Mouse (Mus musculus): Measurements from ENCODE around the gene Gpat3. TPM values are rescaled to one million over a fixed set of nuclear protein-coding genes. Genes with fewer than 3 reads are reported as not detected.

The Gpat3 gene
- 11.5 TPM for polyA plus RNA-seq (2014; fragmentation: Illumina TruSeq; extraction: RNeasy Lipid Tissue Mini Kit (QIAGEN cat#74804); ENCODE audit: low read depth, low replicate concordance)

GRCm38 (mm10) chr5:100845485-100845847, at the start of gene Gpat3:
Gene Gpat3, plus strand, starts transcription at chr5:100845713.

GRCm38 (mm10) chr5:100798165-100798860, 47.2 kb upstream of the Gpat3 start, which contains the start of the genes Helq and Mrps18c:
Gene Helq, minus strand, starts transcription at chr5:100798598.
Gene Mrps18c, plus strand, starts transcription at chr5:100798627.

GRCm38 (mm10) chr5:100820483-100821184, 24.9 kb upstream of the Gpat3 start, which contains the start of gene Abraxas1:
Gene Abraxas1, minus strand, starts transcription at chr5:100820965.

Other genes with a start within 250 kb of the Gpat3 start
- gene Coq2, start 170.6 kb upstream of the Gpat3 start, polyA plus RNA-seq (2014; fragmentation: Illumina TruSeq; extraction: RNeasy Lipid Tissue Mini Kit (QIAGEN cat#74804); ENCODE audit: low read depth, low replicate concordance), result 127 TPM
- gene Hpse, start 126.0 kb upstream of the Gpat3 start, polyA plus RNA-seq (2014; fragmentation: Illumina TruSeq; extraction: RNeasy Lipid Tissue Mini Kit (QIAGEN cat#74804); ENCODE audit: low read depth, low replicate concordance), result 0.73 TPM
- gene Helq, start 47.1 kb upstream of the Gpat3 start, polyA plus RNA-seq (2014; fragmentation: Illumina TruSeq; extraction: RNeasy Lipid Tissue Mini Kit (QIAGEN cat#74804); ENCODE audit: low read depth, low replicate concordance), result 6.2 TPM
- 83.3 TPM for gene Mrps18c, start 47.1 kb upstream of the Gpat3 start, polyA plus RNA-seq (2014; fragmentation: Illumina TruSeq; extraction: RNeasy Lipid Tissue Mini Kit (QIAGEN cat#74804); ENCODE audit: low read depth, low replicate concordance)
- gene Abraxas1, start 24.7 kb upstream of the Gpat3 start, polyA plus RNA-seq (2014; fragmentation: Illumina TruSeq; extraction: RNeasy Lipid Tissue Mini Kit (QIAGEN cat#74804); ENCODE audit: low read depth, low replicate concordance), result 12.6 TPM

Measured in heart, adult 10 weeks (tissue).